Mouse (Mus musculus) granulocyte monocyte progenitor cell, adult 5-6 weeks (primary cell): Measurements from ENCODE around the gene Xrcc3. TPM values are rescaled to one million over a fixed set of nuclear protein-coding genes. Genes with fewer than 3 reads are reported as not detected.

ENCODE experiments used
- ATAC-seq: replicated peaks from 2 replicates; pipeline ENCODE4 v1.8.0; 2016; ENCODE audit warnings: mild to moderate bottlenecking, moderate TSS enrichment, inconsistent platforms; ENCODE audit not compliant: poor library complexity, severe bottlenecking
- total RNA-seq, 2 experiments: library from RNA; stranded (forward) in 1 of 2; stranded (reverse) in 1 of 2; fragments of 200-712, 200-1000 nt in 1 of 2; fragments of >200 nt in 1 of 2; fragmentation: Nextera tagmentation in 1 of 2; gene quantifications; 2 replicates each; pipeline ENCODE4 v1.2.3; 2014 to 2017

The Xrcc3 gene
- total RNA-seq, 2 experiments from 2014 or later: 8.6 to 31.1 TPM

- ATAC-seq: no peak
These were observed 3.3 kb upstream of the Xrcc3 start for GRCm38 (mm10) chr12:111816967-111817366.

- ATAC-seq: no peak
These were observed 2.9 kb upstream of the Xrcc3 start for GRCm38 (mm10) chr12:111816528-111816927.

GRCm38 (mm10) chr12:111814769-111815762 is 1.4 kb upstream of the Xrcc3 start:
- ATAC-seq: no peak

- ATAC-seq: no peak
These were observed 435 bp downstream of the Xrcc3 start for GRCm38 (mm10) chr12:111813111-111813765.

- ATAC-seq: no peak
These were observed 1.1 kb downstream of the Xrcc3 start for GRCm38 (mm10) chr12:111812611-111813010.

- no peak for ATAC-seq
These were observed 1.6 kb downstream of the Xrcc3 start for GRCm38 (mm10) chr12:111812075-111812474.

- ATAC-seq: peak; percentile 53
These were observed 3.9 kb downstream of the Xrcc3 start for GRCm38 (mm10) chr12:111809762-111810161.

- ATAC-seq: no peak
These were observed 4.9 kb downstream of the Xrcc3 start for GRCm38 (mm10) chr12:111808775-111809174.

- ATAC-seq: no peak
These were observed 10.1 kb downstream of the Xrcc3 start for GRCm38 (mm10) chr12:111803538-111803937.

- no peak for ATAC-seq
These were observed 13.1 kb downstream of the Xrcc3 start for GRCm38 (mm10) chr12:111800459-111801183.

GRCm38 (mm10) chr12:111798493-111798892 is 15.2 kb downstream of the Xrcc3 start:
- ATAC-seq: no peak

GRCm38 (mm10) chr12:111797251-111797650 is 16.4 kb downstream of the Xrcc3 start:
- no peak for ATAC-seq

GRCm38 (mm10) chr12:111795180-111795895 is 18.3 kb downstream of the Xrcc3 start:
- ATAC-seq: no peak

GRCm38 (mm10) chr12:111794526-111795179 is 19.0 kb downstream of the Xrcc3 start:
- no peak for ATAC-seq

- ATAC-seq: no peak
These were observed 19.6 kb downstream of the Xrcc3 start for GRCm38 (mm10) chr12:111794102-111794501.

- ATAC-seq: no peak
These were observed 22.1 kb downstream of the Xrcc3 start for GRCm38 (mm10) chr12:111791474-111792104.

- no peak for ATAC-seq
These were observed 23.0 kb downstream of the Xrcc3 start for GRCm38 (mm10) chr12:111790631-111791030.

- ATAC-seq: no peak
These were observed 23.6 kb downstream of the Xrcc3 start for GRCm38 (mm10) chr12:111790090-111790489.

- ATAC-seq: no peak
These were observed 26.7 kb downstream of the Xrcc3 start for GRCm38 (mm10) chr12:111787015-111787414.
